Mouse (Mus musculus) E14TG2a.4 (cell line): ENCODE measurements around the gene Sh3d21.
A peak's percentile ranks its signal among the peaks of the same experiment; 100 is the strongest.

Experiments
- H3K27me3 ChIP-seq: 2 replicates; pipeline ENCODE4 v1.6.1; 2014; ENCODE audit warnings: low read length, control low read depth; ENCODE audit not compliant: insufficient read depth
- H3K36me3 ChIP-seq: 2 replicates; pipeline ENCODE4 v1.6.1; 2014; ENCODE audit warnings: low read length, control low read depth; ENCODE audit not compliant: insufficient read depth
- H3K4me1 ChIP-seq: replicated peaks from 2 replicates; pipeline ENCODE4 v1.6.1; 2014; ENCODE audit warnings: low read depth, low read length, control low read depth
- H3K4me3 ChIP-seq: replicated peaks from 2 replicates; pipeline ENCODE4 v1.5.1; 2014; ENCODE audit warnings: mild to moderate bottlenecking, low read length
- H3K9me3 ChIP-seq: 2 replicates; pipeline ENCODE4 v1.6.1; 2014; ENCODE audit warnings: low read length, control low read depth
- CTCF ChIP-seq: conservative IDR thresholded peaks from 2 replicates; pipeline ENCODE4 v1.5.1; 2014; ENCODE audit warnings: low read length
- NANOG ChIP-seq: IDR thresholded peaks from 2 replicates; pipeline ENCODE4 v1.6.1; 2014; ENCODE audit warnings: borderline replicate concordance, low read length, mixed read lengths
- POU5F1 ChIP-seq: IDR thresholded peaks from 2 replicates; pipeline ENCODE4 v1.6.1; 2014; ENCODE audit warnings: low read length, borderline replicate concordance

Gene Sh3d21

DNA sequence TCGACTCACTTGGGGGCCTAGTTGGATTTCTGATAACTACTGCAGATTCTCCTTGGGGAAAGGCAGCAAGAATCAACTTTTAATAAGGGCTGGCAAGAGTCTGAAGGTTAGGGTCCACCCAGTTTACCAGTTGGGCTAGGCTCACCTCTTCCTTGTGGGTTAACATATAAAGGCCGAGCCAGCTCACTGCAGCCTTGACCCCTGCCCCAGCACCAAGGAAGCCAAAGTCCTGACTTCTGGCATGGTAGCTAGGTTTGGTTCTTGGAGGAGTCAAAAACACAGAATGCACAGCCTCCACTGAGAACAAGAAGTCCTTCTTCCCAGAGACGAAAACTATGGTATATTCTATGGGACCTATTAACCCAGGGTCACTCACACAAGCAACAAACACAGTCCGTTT is 394 bp upstream of the Sh3d21 start:
- H3K9me3 ChIP-seq = no peaks in the 10 kb centered on the region
- TF ChIP-seq CTCF = no peak
- no peak for TF ChIP-seq POU5F1
- no peak for TF ChIP-seq NANOG
- peaks cover 41% of the 10 kb centered on the region for H3K36me3 ChIP-seq
- H3K4me3 ChIP-seq = peak overlapping the region; percentile 87
- H3K4me1 ChIP-seq = peaks cover 55% of the 10 kb centered on the region
- peaks cover 5% of the 10 kb centered on the region; the same call in 1 of the 2 replicates for H3K27me3 ChIP-seq

DNA sequence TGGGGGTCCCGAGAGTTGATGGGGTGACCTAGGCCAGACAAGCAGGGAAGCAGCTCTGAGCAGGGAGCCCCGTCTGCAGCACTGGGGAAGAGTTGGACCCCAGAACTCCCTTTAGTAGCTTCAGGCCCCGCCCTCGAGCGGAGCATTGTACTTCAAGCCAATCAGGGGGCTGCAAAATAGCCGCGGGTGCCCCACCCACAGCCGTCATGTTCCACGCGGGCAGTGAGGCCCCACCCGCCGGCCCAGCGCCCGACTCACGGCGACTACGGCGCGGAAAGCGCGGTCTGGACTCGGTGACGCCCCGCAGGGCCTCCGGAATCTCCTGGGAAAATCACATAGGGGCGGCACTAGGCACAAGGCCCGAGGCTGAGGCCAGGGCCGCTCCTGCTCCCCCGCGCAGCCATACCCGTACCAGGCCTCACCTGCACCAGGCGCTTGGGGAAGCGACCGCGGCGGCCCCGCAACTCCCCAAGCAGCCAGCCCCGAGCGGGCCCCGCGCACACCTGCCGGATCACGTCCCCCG is 686 bp downstream of the Sh3d21 start:
- Histone ChIP-seq H3K9me3 (no peaks in the 10 kb centered on the region), H3K4me1 (peaks cover 46% of the 10 kb centered on the region), H3K36me3 (peaks cover 31% of the 10 kb centered on the region), H3K4me3 (peak overlapping the region; percentile 87), H3K27me3 (peaks cover 5% of the 10 kb centered on the region; the same call in 1 of the 2 replicates)
- TF ChIP-seq CTCF (no peak), NANOG (no peak), POU5F1 (no peak)

DNA sequence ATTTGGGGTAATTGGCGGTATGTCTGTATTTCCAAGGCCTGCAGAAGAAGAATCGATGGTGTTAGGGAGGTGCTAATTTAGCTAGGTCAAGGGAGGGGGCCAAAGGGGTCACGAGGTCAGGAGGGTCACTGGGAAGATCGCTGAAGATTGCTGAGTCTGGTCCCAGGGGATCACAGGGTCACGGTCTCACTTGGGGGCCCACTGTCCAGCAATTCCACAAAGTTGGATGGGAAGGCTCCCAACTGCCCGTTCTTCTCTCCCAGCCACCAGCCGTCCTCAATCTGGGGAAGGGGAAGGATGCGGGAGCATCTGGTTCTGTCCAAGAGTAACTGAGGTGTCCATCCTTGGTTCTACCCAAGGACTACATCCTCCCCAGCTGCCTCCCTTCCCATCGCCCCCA is 1.3 kb downstream of the Sh3d21 start:
- H3K36me3 ChIP-seq = peaks cover 25% of the 10 kb centered on the region
- TF ChIP-seq POU5F1 (no peak), NANOG (no peak), CTCF (no peak)
- H3K27me3 ChIP-seq = peaks cover 5% of the 10 kb centered on the region; the same call in 1 of the 2 replicates
- peak overlapping the region; percentile 87 for H3K4me3 ChIP-seq
- no peaks in the 10 kb centered on the region for H3K9me3 ChIP-seq
- peaks cover 42% of the 10 kb centered on the region for H3K4me1 ChIP-seq

DNA sequence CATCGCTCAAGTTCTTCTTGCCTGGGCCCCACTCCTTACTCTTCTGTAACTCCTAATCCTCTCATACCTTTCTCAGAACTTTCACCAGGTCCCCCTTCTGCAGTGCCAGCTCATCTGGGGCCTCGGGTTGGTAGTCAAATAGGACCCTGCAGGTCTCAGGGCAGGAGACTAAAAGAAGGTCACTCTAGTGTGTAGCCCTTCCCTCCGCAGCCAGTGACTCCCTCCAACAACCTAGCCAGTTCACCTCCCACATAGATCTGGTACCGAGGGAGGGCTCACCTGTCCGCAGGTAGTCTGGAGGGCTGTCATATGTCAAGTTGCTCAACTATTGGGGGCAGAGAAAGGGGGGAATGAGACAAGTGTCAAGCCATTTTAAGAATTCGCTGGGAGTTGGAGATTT is 1.8 kb downstream of the Sh3d21 start:
- H3K4me1 ChIP-seq = peaks cover 38% of the 10 kb centered on the region
- H3K36me3 ChIP-seq = peaks cover 20% of the 10 kb centered on the region
- H3K4me3 ChIP-seq = no peak overlapping the region
- H3K9me3 ChIP-seq = no peaks in the 10 kb centered on the region
- TF ChIP-seq NANOG (no peak), POU5F1 (no peak), CTCF (no peak)
- H3K27me3 ChIP-seq = peaks cover 5% of the 10 kb centered on the region; the same call in 1 of the 2 replicates

DNA sequence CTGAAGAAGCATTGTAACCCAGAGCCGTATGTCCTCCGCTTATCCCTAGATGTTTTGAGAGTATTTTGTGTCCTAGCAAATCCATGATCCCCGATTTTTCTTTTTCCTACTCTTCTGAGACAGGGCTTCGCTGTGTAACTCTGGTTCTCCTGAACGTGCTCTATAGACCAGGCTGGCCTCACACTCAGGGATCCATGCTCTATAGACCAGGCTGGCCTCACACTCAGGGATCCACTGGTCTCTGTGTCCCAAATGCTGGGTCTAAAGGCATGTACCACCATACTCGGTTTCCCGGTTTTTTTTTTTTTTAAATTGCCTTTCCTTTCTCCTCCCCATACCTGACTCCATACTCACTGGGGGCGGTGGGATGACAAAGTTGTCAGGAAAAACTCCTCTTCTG is 2.3 kb downstream of the Sh3d21 start:
- Histone ChIP-seq H3K4me1 (peaks cover 38% of the 10 kb centered on the region), H3K9me3 (no peaks in the 10 kb centered on the region)
- no peak for TF ChIP-seq POU5F1
- no peak for TF ChIP-seq NANOG
- TF ChIP-seq CTCF = no peak

DNA sequence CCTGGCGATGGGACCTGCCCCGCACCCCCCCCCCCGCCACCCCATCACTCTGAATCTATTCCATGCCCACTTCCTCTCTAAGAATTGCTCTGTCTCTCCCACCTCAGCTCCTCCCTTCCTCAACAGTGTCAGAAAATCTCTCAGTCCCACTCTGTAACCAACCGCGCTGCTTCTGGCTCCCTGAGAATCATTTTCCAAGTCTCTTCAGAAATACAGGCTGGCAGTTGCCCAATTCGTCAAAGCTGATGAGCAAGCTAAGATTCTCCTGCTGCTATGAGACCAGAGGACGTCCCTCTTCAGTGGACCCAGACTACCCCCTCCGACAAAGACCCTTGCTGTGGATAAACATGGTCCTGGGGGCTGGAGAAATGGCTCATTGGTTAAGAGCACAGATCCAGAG is 3.8 kb downstream of the Sh3d21 start:
- no peaks in the 10 kb centered on the region for H3K9me3 ChIP-seq
- H3K36me3 ChIP-seq = peaks cover 3% of the 10 kb centered on the region
- TF ChIP-seq NANOG = no peak
- peaks cover 36% of the 10 kb centered on the region for H3K4me1 ChIP-seq
- H3K4me3 ChIP-seq = no peak overlapping the region
- peaks cover 5% of the 10 kb centered on the region; the same call in 1 of the 2 replicates for H3K27me3 ChIP-seq

More for the DNA sequence above, 2.3 kb downstream of the Sh3d21 start:
- Histone ChIP-seq H3K36me3 (peaks cover 15% of the 10 kb centered on the region), H3K4me3 (no peak overlapping the region), H3K27me3 (peaks cover 5% of the 10 kb centered on the region; the same call in 1 of the 2 replicates)

DNA sequence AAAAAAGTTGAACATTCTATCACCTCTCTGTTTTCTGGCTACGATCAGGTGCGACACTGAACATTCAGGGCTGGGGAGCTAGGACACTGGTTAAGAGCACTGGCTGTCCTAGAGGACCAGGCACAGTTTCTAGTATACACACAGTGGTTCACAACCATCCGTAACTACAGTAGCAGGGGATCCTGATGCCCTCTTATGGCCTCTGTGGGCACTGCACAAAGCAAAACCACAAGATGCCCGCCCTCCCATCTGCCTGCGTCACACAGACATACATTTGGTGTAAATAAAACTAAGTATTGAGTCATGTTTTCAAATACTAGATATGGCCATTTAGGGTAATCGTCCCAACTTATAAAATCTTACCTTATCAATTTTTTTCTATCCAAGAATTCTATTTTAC is 5.7 kb downstream of the Sh3d21 start:
- Histone ChIP-seq H3K4me1 (peaks cover 35% of the 10 kb centered on the region), H3K9me3 (no peaks in the 10 kb centered on the region), H3K4me3 (no peak overlapping the region), H3K36me3 (peaks cover 8% of the 10 kb centered on the region), H3K27me3 (peaks cover 5% of the 10 kb centered on the region; the same call in 1 of the 2 replicates)
- TF ChIP-seq POU5F1 (no peak), CTCF (peak; percentile 45)

DNA sequence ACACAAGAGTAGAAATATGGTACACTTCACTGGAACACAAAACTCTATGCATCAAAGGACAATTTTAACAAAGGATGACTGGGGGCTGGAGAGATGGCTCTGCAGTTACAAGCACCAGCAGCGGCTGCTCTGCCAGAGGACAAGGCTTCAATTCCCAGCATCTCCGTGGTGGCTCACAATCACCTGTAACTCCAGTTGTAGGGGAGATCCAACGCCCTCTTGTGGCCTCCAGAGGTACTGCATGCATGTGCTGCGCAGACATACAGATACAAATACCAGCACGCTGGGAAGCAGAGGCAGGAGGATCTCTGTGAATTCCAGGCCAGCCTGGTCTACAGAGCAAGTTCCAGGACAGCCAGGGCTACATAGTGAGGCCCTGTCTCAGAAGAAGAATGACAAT is 6.7 kb downstream of the Sh3d21 start:
- H3K36me3 ChIP-seq = peaks cover 18% of the 10 kb centered on the region
- peak; percentile 99 for TF ChIP-seq CTCF
- TF ChIP-seq NANOG = no peak
- H3K4me1 ChIP-seq = peaks cover 36% of the 10 kb centered on the region
- H3K4me3 ChIP-seq = no peak overlapping the region
- no peaks in the 10 kb centered on the region for H3K9me3 ChIP-seq
- peaks cover 5% of the 10 kb centered on the region; the same call in 1 of the 2 replicates for H3K27me3 ChIP-seq

DNA sequence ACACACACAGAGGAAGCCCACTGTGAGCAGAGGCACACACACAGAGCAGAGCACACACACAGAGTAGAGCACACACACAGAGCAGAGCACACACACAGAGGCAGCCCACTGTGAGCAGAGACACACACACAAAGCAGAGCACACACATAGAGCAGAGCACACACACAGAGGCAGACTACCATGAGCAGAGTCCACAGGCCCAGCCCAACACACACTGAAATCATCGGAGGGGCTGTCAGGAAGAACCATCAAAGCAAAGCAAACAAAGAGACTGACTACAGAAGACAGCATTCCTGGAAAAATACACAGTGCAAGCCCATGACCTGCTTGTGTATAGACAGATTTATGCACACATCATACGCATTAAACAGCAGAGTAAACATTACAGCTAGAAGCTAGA is 7.4 kb downstream of the Sh3d21 start:
- peaks cover 25% of the 10 kb centered on the region for H3K36me3 ChIP-seq
- TF ChIP-seq CTCF = no peak
- TF ChIP-seq NANOG = no peak
- no peak for TF ChIP-seq POU5F1
- H3K4me3 ChIP-seq = no peak overlapping the region
- H3K9me3 ChIP-seq = no peaks in the 10 kb centered on the region
- H3K4me1 ChIP-seq = peaks cover 41% of the 10 kb centered on the region
- H3K27me3 ChIP-seq = no peaks in the 10 kb centered on the region
